Mouse (Mus musculus): ENCODE measurements around the gene Obox5. TPM values are rescaled to one million over a fixed set of nuclear protein-coding genes. Genes with fewer than 3 reads are reported as not detected.
"Not testable (repeated sequence)": the region's sequence is repeated elsewhere in the genome, so short reads cannot be mapped to it uniquely, and the experiment has no call there.

Gene Obox5
- not detected in 2 replicates for polyA plus RNA-seq (2014; fragmentation: Nextera tagmentation; extraction: Ambion mirVana)

DNA sequence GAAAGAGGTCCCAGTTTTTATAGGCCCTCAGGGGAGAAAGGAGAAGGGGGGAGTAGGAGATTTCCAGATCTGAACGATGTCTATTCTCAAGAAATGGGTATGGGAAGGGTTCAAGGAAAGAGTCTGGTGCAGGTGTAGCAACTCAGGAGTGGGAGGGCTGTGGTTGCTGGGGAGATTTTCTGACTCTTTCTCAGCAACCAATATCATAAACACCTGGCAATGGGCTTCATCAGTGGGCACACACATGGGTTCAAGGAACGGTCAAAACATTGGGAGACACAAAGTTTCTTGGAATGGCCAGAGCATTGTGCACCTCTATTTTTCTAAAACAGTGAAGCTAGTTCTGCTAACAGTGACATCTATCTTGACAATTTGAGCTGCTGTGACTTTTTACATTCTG is at the start of gene Obox5:
TSS of gene Obox5 (plus strand) at position 301 of the 400 bp plus-strand sequence.
- WGBS: 78% methylated on average over 2 of the region's 2 CpGs
- ATAC-seq (ENCODE audit: low FRiP score); H3K4me1 ChIP-seq (ENCODE audit: control insufficient read depth, insufficient read depth, low read length); H3K27ac ChIP-seq (ENCODE audit: low read depth, low read length); H3K27me3 ChIP-seq (ENCODE audit: control insufficient read depth, insufficient read depth, low read length); DNase-seq (ENCODE audit: low spot score, missing footprints); H3K4me2 ChIP-seq; H3K9ac ChIP-seq (ENCODE audit: low read length); H3K4me3 ChIP-seq (ENCODE audit: low read depth, low read length); H3K36me3 ChIP-seq (ENCODE audit: control insufficient read depth, insufficient read depth, low read length): not testable (repeated sequence)
- H3K9me3 ChIP-seq (ENCODE audit: control insufficient read depth, low read length): peaks cover 13% of the 10 kb centered on the region

DNA sequence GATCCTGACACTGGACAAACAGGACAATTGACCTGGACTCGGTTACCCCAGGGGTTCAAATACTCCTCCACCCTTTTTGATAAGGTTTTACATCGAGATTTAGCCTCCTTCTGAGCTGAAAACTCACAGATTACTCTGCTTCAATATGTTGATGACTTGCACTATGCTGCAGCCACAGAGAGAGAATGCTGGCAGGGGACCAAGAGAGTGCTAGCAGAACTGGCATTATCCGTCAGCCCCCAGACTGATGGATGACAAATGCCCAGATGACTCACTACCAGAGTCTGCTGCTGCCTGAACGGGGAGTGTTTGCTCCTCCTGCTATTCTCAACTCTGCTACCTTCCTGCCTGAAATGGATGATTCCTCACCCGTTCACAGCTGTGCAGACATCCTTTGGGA is 635 bp upstream of the Obox5 start:
- not testable (repeated sequence) for H3K27me3 ChIP-seq (ENCODE audit: control insufficient read depth, insufficient read depth, low read length); H3K4me2 ChIP-seq; H3K36me3 ChIP-seq (ENCODE audit: control insufficient read depth, insufficient read depth, low read length); H3K4me1 ChIP-seq (ENCODE audit: control insufficient read depth, insufficient read depth, low read length); DNase-seq (ENCODE audit: low spot score, missing footprints); H3K9ac ChIP-seq (ENCODE audit: low read length); ATAC-seq (ENCODE audit: low FRiP score); H3K27ac ChIP-seq (ENCODE audit: low read depth, low read length); H3K4me3 ChIP-seq (ENCODE audit: low read depth, low read length)
- H3K9me3 ChIP-seq (ENCODE audit: control insufficient read depth, low read length): peaks cover 13% of the 10 kb centered on the region
- WGBS: 68% methylated on average over 5 of the region's 5 CpGs

Other genes with a start within 250 kb of the Obox5 start
- not detected in 2 replicates for gene Obox3, start 110.2 kb upstream of the Obox5 start, polyA plus RNA-seq (2014; fragmentation: Nextera tagmentation; extraction: Ambion mirVana)
- gene Obox6, start 89.5 kb downstream of the Obox5 start, polyA plus RNA-seq (2014; fragmentation: Nextera tagmentation; extraction: Ambion mirVana): not detected in 2 replicates
- 0.20 and 0.51 TPM in 2 replicates for gene Crx, start 129.8 kb downstream of the Obox5 start, polyA plus RNA-seq (2014; fragmentation: Nextera tagmentation; extraction: Ambion mirVana)
- 0.08 and 0.36 TPM in 2 replicates for gene Crxos, start 132.5 kb downstream of the Obox5 start, polyA plus RNA-seq (2014; fragmentation: Nextera tagmentation; extraction: Ambion mirVana)
- gene Selenow, start 172.3 kb downstream of the Obox5 start, polyA plus RNA-seq (2014; fragmentation: Nextera tagmentation; extraction: Ambion mirVana): 1,003 and 1,028 TPM in 2 replicates
- gene Nop53, start 195.9 kb downstream of the Obox5 start, polyA plus RNA-seq (2014; fragmentation: Nextera tagmentation; extraction: Ambion mirVana): 186 and 187 TPM in 2 replicates
- gene Ehd2, start 217.4 kb downstream of the Obox5 start, polyA plus RNA-seq (2014; fragmentation: Nextera tagmentation; extraction: Ambion mirVana): 8.9 and 10.9 TPM in 2 replicates

Measured in midbrain, embryonic 11.5 days (tissue).